Mouse (Mus musculus) bone marrow macrophage, adult 2 months (primary cell): ENCODE measurements around the gene Olfr855. TPM values are rescaled to one million over a fixed set of nuclear protein-coding genes. Genes with fewer than 3 reads are reported as not detected.

ENCODE experiments used
- H3K27ac ChIP-seq: 2 replicates; pipeline ENCODE4 v1.5.1; 2012; ENCODE audit warnings: low read depth, low read length; ENCODE audit not compliant: insufficient read depth
- H3K4me1 ChIP-seq: 2 replicates; pipeline ENCODE4 v1.6.1; 2012; ENCODE audit warnings: low read length; ENCODE audit not compliant: control insufficient read depth, insufficient read depth
- H3K4me3 ChIP-seq: 2 replicates; pipeline ENCODE4 v1.5.1; 2012; ENCODE audit warnings: mild to moderate bottlenecking, low read length, moderate library complexity; ENCODE audit not compliant: insufficient read depth
- CTCF ChIP-seq: IDR thresholded peaks from 2 replicates; pipeline ENCODE4 v1.5.1; 2012; ENCODE audit warnings: low read depth, mild to moderate bottlenecking, low read length, moderate library complexity
- POLR2A ChIP-seq: IDR thresholded peaks from 2 replicates; pipeline ENCODE4 v1.6.1; 2012; ENCODE audit warnings: mild to moderate bottlenecking, low read depth, low read length, borderline replicate concordance
- polyA plus RNA-seq: library from polyadenylated mRNA; stranded (reverse); fragments of >200 nt; gene quantifications from 2 replicates; pipeline ENCODE4 v1.2.4, GENCODE M21; 2012; ENCODE audit not compliant: missing spikeins, insufficient read depth, insufficient read length

The Olfr855 gene
- not detected in 2 replicates for polyA plus RNA-seq

- TF ChIP-seq POLR2A: no peak
- TF ChIP-seq CTCF: no peak
- no peaks in the 10 kb centered on the region for H3K4me1 ChIP-seq
- no peak within 1 kb of the TSS for H3K4me3 ChIP-seq
- no peak within 1 kb of the TSS for H3K27ac ChIP-seq
Measured at GRCm38 (mm10) chr9:19582317-19582716, at the start of gene Olfr855. Gene Olfr855 (plus strand): TSS chr9:19582617.

- H3K4me3 ChIP-seq: no peak within 1 kb of the TSS
- H3K27ac ChIP-seq: no peak within 1 kb of the TSS
- H3K4me1 ChIP-seq: no peaks in the 10 kb centered on the region
- TF ChIP-seq CTCF (no peak), POLR2A (no peak)
Measured at GRCm38 (mm10) chr9:19540976-19541375, 41.4 kb upstream of the Olfr855 start, which contains the start of gene Olfr853. Gene Olfr853 (minus strand): TSS chr9:19541076.

- no peak within 1 kb of the TSS for H3K4me3 ChIP-seq
- TF ChIP-seq CTCF: no peak
- no peak for TF ChIP-seq POLR2A
Measured at GRCm38 (mm10) chr9:19567282-19567681, 15.1 kb upstream of the Olfr855 start, which contains the start of gene Olfr854. Gene Olfr854 (minus strand): TSS chr9:19567382.

GRCm38 (mm10) chr9:19621297-19621696, 38.9 kb downstream of the Olfr855 start:
- no peak overlapping the region for H3K27ac ChIP-seq
- no peaks in the 10 kb centered on the region for H3K4me1 ChIP-seq
- TF ChIP-seq CTCF (no peak), POLR2A (no peak)
- H3K4me3 ChIP-seq: no peak overlapping the region

More at GRCm38 (mm10) chr9:19567282-19567681, 15.1 kb upstream of the Olfr855 start, which contains the start of gene Olfr854:
- H3K4me1 ChIP-seq: no peaks in the 10 kb centered on the region
- no peak within 1 kb of the TSS for H3K27ac ChIP-seq

- Histone ChIP-seq H3K4me3 (peak within 1 kb of the TSS; percentile 58), H3K4me1 (no peaks in the 10 kb centered on the region), H3K27ac (peak within 1 kb of the TSS; percentile 92)
- TF ChIP-seq CTCF: no peak
- no peak for TF ChIP-seq POLR2A
Measured at GRCm38 (mm10) chr9:19621843-19622822, 39.7 kb downstream of the Olfr855 start, which contains the start of gene Zfp317. Gene Zfp317 (plus strand): TSS chr9:19622102.

GRCm38 (mm10) chr9:19629574-19629973, 47.2 kb downstream of the Olfr855 start:
- Histone ChIP-seq H3K4me3 (no peak overlapping the region), H3K4me1 (no peaks in the 10 kb centered on the region), H3K27ac (no peak overlapping the region)
- TF ChIP-seq POLR2A: no peak
- no peak for TF ChIP-seq CTCF

Other genes starting within 250 kb of the Olfr855 start
- gene Olfr845, start 246.2 kb upstream of the Olfr855 start, polyA plus RNA-seq: not detected in 2 replicates
- gene Olfr846, start 218.6 kb upstream of the Olfr855 start, polyA plus RNA-seq: not detected in 2 replicates
- not detected in 2 replicates for gene Olfr847, start 203.9 kb upstream of the Olfr855 start, polyA plus RNA-seq
- gene Olfr849, start 142.4 kb upstream of the Olfr855 start, polyA plus RNA-seq: not detected in 2 replicates
- not detected in 2 replicates for gene Olfr850, start 104.4 kb upstream of the Olfr855 start, polyA plus RNA-seq
- gene Olfr851, start 89.3 kb upstream of the Olfr855 start, polyA plus RNA-seq: not detected in 2 replicates
- not detected in 2 replicates for gene Olfr853, start 41.5 kb upstream of the Olfr855 start, polyA plus RNA-seq
- gene Olfr854, start 15.2 kb upstream of the Olfr855 start, polyA plus RNA-seq: not detected in 2 replicates
- gene Zfp317, start 39.5 kb downstream of the Olfr855 start, polyA plus RNA-seq: 15.8 and 17.4 TPM in 2 replicates
- not detected in 2 replicates for gene Olfr857, start 126.8 kb downstream of the Olfr855 start, polyA plus RNA-seq
- gene Olfr58, start 197.7 kb downstream of the Olfr855 start, polyA plus RNA-seq: not detected in 2 replicates
- gene Olfr859, start 222.3 kb downstream of the Olfr855 start, polyA plus RNA-seq: not detected in 2 replicates